31 mouse cellular contexts compared by ENCODE assay signal in genomic region chr3:51934531-51935485, GRCm38 (mm10).
A peak's percentile ranks its signal among the peaks of the same experiment; 100 is the strongest.
DNase-seq lines count a peak whose midpoint lies in the region; ATAC-seq and TF ChIP-seq lines count a peak whose summit lies in the region.
"Had no signal": no experiment of that assay in that cellular context is flagged by ENCODE, and none has a peak within 500 bp of the region (broad histone marks: within the 10 kb centered on the region; RNA-seq: fewer than 3 reads in every experiment).

No protein-coding gene starts in this region.

- H3K4me1 ChIP-seq in forebrain, embryonic 10.5 days: peaks cover 11% of the 10 kb centered on the region
- H3K4me1 ChIP-seq: embryonic facial prominence, embryonic 12.5 days; forebrain, embryonic 15.5 days; kidney, embryonic 15.5 days; limb, embryonic 12.5 days; liver, embryonic 15.5 days; midbrain, embryonic 12.5 days had no signal

- TF ChIP-seq CTCF in Patski (IDR thresholded peaks at IDR 0.05): no peak

- H3K9me3 ChIP-seq in forebrain, embryonic 10.5 days: peaks cover under 1% of the 10 kb centered on the region; the same call in 1 of the 2 replicates
- H3K9me3 ChIP-seq: embryonic facial prominence, embryonic 12.5 days; forebrain, embryonic 15.5 days; kidney, embryonic 15.5 days; limb, embryonic 12.5 days; liver, embryonic 15.5 days; midbrain, embryonic 12.5 days had no signal

- peak; percentile 52 for DNase-seq in A20 (ENCODE audit: low read depth, low spot score)
- peak; percentile 83 for DNase-seq in Patski (ENCODE audit: low read depth, low spot score)
- no peak for DNase-seq in cerebellum, adult 9-11 months
- DNase-seq in lung, postnatal 25 days (ENCODE audit: low spot score): no peak
- DNase-seq in forebrain, embryonic 10.5 days (ENCODE audit: extremely low spot score, low spot score): no peak
- DNase-seq: adrenal gland, postnatal 10 days; cerebellum, adult 8-10 months; embryo, embryonic 11 days; gastrocnemius, postnatal 25 days; heart, adult 18-20 months; kidney, adult 18-20 months; kidney, postnatal 36 days; lung, embryonic 14.5 days; lung, postnatal 14 days; retina, postnatal 1 day; right cerebral cortex, postnatal 25 days; spleen, adult 18-20 months; thymus, adult 2 months; thymus, postnatal 36 days had no signal

- H3K4me3 ChIP-seq in forebrain, embryonic 10.5 days: no peak overlapping the region
- H3K4me3 ChIP-seq: embryonic facial prominence, embryonic 12.5 days; forebrain, embryonic 15.5 days; kidney, embryonic 15.5 days; layer of hippocampus, adult 2 months; left cerebral cortex, adult 2 months; limb, embryonic 12.5 days; liver, embryonic 15.5 days; midbrain, embryonic 12.5 days; myocyte had no signal

- H3K27me3 ChIP-seq in Patski: no peaks in the 10 kb centered on the region
- no peaks in the 10 kb centered on the region for H3K27me3 ChIP-seq in forebrain, embryonic 10.5 days (ENCODE audit: poor library complexity, severe bottlenecking)
- H3K27me3 ChIP-seq: embryonic facial prominence, embryonic 12.5 days; forebrain, embryonic 15.5 days; kidney, embryonic 15.5 days; limb, embryonic 12.5 days; liver, embryonic 15.5 days; midbrain, embryonic 12.5 days had no signal

- ATAC-seq in CD4-positive, CD25-positive, alpha-beta regulatory T cell, adult 4 months: peak; percentile 47
- ATAC-seq in Patski: peak; percentile 79
- no peak for ATAC-seq in granulocyte monocyte progenitor cell, adult 5-6 weeks (replicated peaks; ENCODE audit: poor library complexity, severe bottlenecking)
- ATAC-seq: forebrain, embryonic 15.5 days had no signal

- CTCF ChIA-PET in Patski (lab: Charles Lee): interaction anchor here (1.2 to 1.3 kb wide), 2 partner anchors 9 to 11 kb away, joined by 3 read pairs; no protein-coding TSS in a partner anchor

- H3K27ac ChIP-seq in forebrain, embryonic 10.5 days: no peak overlapping the region
- H3K27ac ChIP-seq: embryonic facial prominence, embryonic 12.5 days; forebrain, embryonic 15.5 days; hindbrain, embryonic 14.5 days; kidney, embryonic 15.5 days; layer of hippocampus, adult 2 months; left cerebral cortex, adult 2 months; limb, embryonic 12.5 days; liver, embryonic 15.5 days; midbrain, embryonic 12.5 days had no signal

- 93% methylated on average over 13 of the region's 13 CpGs for WGBS in forebrain, embryonic 10.5 days

- POLR2A ChIA-PET in Patski (lab: Charles Lee): interaction anchor here (0.6 to 1.1 kb wide), 3 partner anchors 8 to 434 kb away, joined by 3 to 9 read pairs (median 3); no protein-coding TSS in a partner anchor

- H3K36me3 ChIP-seq in forebrain, embryonic 10.5 days (replicated peaks): peaks cover 4% of the 10 kb centered on the region; the same call in 1 of the 2 replicates
- H3K36me3 ChIP-seq: embryonic facial prominence, embryonic 12.5 days; forebrain, embryonic 15.5 days; kidney, embryonic 15.5 days; limb, embryonic 12.5 days; liver, embryonic 15.5 days; midbrain, embryonic 12.5 days had no signal

- in situ Hi-C loops in Patski (cut with MboI; ENCODE audit: low pct_unique_long_range_greater_than_20kb): no loop called here

Comparison
In these comparisons a context has a peak if more than half of its experiments do, and no peak if none do; other contexts are left out.
1. DNase-seq: peak in A20 (single experiment) and Patski (single experiment); none in cerebellum, adult 9-11 months (single experiment), lung, postnatal 25 days (single experiment) and forebrain, embryonic 10.5 days (single experiment).